Mouse (Mus musculus) E14TG2a.4 (cell line): ENCODE data around the gene Ccm2.

Source experiments
- CTCF ChIP-seq: conservative IDR thresholded peaks from 2 replicates; pipeline ENCODE4 v1.5.1; 2014; ENCODE audit warnings: low read length
- NANOG ChIP-seq: IDR thresholded peaks from 2 replicates; pipeline ENCODE4 v1.6.1; 2014; ENCODE audit warnings: borderline replicate concordance, low read length, mixed read lengths
- POU5F1 ChIP-seq: IDR thresholded peaks from 2 replicates; pipeline ENCODE4 v1.6.1; 2014; ENCODE audit warnings: low read length, borderline replicate concordance

GRCm38 (mm10) chr11:6638537-6638936 lies 91.8 kb downstream of the Ccm2 start, which contains the start of gene Wap:
- TF ChIP-seq CTCF (no peak), POU5F1 (no peak), NANOG (no peak)
